Mouse (Mus musculus): ENCODE results near the gene Zscan21.

Zscan21 gene

DNA sequence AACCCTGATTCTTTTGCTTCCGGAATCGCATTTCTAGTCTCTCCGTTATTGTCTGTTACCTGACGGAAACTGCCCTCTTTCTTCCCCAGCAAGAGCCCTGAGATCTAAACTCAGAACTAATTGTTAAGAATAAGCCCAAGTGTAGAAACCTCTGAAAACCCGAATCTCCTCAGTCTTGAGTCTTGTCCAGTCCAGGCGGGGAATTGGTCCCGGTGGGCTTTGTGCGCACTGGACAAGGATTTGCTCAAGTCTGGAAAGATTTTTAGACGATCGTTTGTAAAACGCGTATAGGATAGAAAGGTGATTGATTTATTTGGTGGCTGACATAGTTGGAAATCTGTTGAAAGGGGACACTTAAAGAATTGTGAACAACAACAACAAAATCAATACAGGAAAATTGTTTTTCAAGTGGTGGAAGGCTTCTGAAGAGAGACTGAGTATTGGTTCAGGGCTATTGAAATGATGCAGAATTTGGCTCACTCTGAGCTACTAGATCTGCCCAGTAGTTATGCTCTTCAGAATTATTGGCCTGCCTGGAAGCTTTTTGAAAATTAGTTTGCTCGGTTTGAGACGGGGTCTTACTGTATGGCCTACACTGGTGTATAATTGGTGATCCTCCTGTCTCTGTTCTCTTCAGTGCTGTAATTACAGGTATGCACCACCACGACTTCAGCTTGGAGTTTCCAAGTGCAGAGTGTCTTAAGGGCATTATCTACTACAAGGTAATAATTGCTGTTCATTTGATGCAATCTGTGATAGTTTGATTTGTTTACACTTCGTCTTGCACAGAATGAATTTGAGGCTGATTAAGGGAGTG is 704 bp downstream of the Zscan21 start:
- no peak for DNase-seq (ENCODE audit: low spot score in 2 of 2)

DNA sequence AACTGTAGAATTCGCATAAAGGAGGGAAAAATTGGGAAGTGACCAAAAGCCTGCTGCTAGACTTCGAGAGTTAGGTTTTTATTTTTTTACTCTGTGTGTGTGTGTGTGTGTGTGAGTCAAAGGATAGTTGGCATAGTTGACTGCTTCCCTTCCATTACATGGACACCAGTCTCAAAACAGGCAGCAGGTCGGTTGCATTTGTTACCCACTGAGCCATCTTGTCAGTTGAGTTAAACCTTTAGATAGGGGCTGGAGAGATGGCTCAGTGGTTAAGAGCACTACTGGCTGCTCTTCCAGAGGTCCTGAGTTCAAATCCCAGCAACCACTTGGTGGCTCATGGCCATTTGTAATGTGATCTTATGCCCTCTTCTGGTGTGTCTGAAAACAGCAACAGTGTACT is 1.3 kb downstream of the Zscan21 start:
- no peak for DNase-seq (ENCODE audit: low spot score in 2 of 2)

DNA sequence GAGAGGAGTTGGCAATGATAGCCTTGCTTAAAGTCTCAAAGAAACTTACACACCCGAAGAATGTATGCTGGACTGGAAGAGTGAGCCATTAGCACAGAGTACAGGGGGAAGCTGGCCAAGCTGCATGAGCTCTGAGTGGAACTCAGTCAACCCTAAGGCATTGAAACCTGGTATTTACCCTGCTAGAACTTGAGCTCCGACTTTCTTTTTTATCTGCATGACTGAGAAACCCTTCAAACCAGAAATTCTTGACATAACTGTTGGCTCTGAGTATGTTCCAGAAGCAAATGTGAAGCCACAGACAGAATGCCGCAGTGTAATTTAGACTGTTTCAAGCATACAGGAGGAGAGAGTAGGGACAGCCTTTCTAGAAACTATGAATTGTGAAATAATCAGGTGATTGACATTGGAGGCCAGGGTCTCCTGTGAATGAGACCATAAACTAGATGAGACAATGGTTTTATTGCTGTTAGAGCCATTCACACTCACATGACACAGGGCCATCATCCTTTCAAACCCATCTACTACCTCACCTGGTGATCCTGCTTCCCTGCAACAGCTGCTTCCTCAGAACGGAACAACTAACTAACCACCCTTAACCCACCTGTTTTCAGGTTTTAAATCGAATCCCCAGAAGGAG is 15.8 kb downstream of the Zscan21 start:
- no peak for DNase-seq (ENCODE audit: low spot score in 2 of 2)

DNA sequence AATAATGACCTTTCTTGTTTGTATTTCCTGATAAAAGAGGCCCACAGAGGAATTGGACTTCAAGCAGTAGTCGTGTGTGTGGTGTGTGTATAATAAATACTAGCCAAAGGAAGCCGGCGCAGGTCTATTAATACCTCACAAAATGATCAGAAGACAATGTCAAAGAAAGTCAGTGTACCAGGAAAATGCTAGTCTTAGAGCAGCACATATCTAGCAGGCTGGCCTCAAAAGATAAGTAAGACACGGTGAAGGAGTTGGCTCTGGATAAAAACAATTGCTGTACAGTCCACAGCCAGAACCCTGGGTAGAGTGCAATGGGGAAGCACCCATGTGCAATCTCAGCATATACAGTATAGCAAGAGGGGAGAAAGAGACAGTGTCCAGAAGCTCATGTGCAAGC is 20.6 kb downstream of the Zscan21 start:
- DNase-seq (ENCODE audit: low spot score in 2 of 2): no peak

DNA sequence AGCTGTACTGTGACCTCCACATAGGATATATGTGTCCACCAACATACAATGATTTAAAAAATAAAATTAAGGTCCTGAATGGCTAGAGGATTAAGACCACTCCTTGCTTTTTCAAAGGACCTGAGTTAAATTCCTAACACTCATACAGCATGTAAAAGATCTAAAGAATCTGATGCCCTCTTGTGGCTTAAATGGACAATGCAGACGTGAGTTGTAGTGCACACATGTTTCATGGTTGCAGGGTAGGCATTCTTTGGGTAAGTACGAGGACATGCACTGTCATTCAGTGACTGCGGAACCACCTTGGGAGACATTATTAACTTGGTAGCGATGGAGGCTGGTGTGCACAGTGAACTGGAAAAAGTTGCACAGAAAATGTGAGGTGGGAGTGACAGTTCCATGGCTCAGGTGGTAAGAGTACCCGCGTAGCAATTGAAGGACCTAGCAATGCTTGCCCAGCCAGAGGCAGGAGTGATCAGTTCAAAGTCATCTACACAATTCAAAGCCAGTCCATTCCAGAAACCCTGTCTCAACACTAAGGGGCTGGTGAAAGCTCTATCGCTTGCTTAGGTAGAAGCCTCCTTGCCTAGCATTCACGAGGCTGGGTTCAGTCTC is 21.3 kb downstream of the Zscan21 start:
- no peak for DNase-seq (ENCODE audit: low spot score in 2 of 2)

DNA sequence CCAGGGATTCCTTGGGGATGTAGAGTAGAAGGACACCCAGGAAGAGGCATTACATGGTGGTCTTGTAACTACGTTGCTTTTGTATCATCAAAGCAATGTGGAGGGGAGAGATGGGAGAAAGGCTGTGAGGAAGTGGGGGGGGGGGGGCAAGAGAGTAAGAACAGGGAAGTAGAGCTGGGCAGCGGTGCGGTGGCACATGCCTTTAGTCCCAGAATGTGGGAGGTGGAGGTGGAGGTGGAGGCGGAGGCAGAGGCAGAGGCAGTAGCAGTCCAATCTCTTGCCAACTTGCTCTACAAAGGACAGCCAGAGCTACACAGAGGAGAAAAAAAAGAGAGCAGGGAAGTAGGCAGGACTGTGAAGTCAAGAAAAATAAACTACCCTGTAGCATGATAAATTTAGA is 21.9 kb downstream of the Zscan21 start:
- no peak for DNase-seq (ENCODE audit: low spot score in 2 of 2)

DNA sequence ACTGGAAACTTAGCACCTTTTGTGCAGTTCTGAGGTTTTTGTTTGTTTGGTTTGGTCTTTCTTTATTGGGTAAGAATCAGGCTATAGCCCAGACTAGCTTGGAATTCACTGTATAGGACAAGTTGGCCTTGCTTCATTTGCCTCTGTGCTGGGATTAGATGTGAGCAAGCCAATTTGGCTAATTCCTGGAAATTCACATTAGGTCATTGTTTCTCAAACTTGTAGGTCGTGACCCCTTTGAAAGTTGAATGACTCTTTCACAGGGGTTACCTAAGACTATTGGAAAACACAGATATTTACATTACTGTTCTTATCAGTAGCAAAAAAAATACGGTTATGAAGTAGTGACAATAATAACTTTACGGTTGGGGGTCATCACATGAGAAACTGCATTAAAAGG is 37.7 kb downstream of the Zscan21 start:
- DNase-seq (ENCODE audit: low spot score in 2 of 2): no peak

DNA sequence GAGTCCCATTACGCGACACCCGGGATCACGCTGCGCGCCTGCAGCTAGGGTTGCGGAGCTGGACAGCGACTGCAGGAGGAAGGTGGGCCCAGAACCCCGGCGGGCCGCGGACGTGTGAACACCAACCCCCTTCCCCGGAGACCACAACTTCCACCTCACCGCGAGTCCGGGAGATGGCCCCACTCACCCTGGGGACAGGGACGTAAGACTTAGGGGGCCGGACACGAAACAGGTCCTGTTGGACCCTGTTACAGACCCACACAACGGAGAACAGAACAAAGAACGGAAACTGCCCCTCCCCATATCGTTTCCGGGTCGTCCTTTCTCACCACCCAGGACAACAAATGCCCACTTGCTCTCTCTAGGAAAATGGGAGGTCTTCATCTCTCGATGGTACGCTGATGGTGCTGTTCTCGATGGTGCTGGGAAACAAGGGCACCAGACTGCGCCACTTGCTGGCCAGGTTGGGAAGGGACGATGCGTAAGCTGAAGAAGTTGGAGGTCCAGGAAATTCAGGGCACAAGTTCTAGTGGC is 38.8 kb downstream of the Zscan21 start, which contains the start of gene Zfp113:
TSS of gene Zfp113 (minus strand) at position 302 of the 534 bp plus-strand sequence.
- DNase-seq (ENCODE audit: low spot score in 2 of 2): peak; percentile 56 to 83

DNA sequence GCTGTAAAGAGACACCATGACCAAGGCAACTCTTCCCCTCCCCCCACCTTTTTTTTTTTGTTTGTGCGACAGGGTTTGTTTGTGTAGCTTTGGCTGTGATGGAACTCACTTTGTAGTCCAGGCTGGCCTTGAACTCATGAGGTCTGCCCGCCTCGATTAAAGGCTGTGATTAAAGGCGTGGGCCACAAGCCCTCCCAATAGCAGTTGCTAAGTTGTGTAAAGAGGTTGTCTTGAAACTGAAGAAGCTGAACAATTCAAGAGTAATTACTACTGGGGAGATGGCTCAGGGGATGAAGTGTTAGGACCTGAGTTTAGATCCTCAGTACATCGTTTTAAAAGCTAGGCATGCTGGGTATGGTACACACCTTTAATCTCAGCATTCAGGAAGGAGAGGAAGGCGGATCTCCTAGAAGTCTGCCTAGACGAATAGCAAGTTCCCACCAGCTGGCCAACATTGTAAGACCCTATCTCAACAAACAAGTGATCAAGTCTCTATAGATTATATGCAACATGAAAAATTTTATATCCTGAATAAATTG is 43.6 kb downstream of the Zscan21 start:
- no peak for DNase-seq (ENCODE audit: low spot score in 2 of 2)

DNA sequence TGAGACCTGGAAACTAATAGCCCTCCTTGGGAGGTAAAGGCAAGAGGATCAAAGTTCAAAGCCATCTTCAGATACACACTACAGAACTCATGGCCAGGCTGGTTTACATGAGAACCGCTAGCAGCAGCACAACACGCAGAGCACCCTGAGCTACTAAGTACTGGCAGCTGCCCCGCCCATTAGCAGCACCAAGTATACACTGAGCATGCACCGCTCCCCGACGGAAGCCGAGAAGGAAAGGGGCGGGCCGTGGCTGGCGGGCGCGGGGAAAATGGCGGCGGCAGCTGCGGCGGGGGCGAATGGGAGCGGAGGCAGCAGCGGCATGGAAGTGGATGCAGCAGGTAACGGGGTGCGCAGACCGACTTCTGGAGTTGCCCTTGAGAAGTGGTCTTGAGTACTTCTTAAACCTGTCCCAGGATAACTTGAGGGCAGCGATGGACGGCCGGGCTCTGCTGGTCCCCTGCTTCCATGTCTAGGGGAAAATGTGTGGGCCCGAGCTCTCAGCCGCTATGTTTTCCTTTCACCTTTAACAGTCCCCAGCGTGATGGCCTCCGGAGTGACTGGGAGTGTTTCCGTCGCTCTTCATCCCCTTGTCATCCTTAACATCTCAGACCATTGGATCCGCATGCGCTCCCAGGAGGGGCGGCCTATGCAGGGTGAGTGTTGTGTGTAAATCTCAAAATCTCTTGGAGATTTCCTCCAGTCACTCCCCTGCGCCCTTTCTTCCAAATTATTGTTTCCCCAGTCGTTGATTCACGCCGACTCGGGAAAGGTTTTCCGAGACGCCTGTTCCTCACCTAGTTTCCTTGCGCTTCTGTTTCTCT is 44.4 kb downstream of the Zscan21 start, which contains the start of gene Cops6:
TSS of gene Cops6 (plus strand) at position 230 of the 824 bp plus-strand sequence.
- DNase-seq (ENCODE audit: low spot score in 2 of 2): peak; percentile 88 to 91

DNA sequence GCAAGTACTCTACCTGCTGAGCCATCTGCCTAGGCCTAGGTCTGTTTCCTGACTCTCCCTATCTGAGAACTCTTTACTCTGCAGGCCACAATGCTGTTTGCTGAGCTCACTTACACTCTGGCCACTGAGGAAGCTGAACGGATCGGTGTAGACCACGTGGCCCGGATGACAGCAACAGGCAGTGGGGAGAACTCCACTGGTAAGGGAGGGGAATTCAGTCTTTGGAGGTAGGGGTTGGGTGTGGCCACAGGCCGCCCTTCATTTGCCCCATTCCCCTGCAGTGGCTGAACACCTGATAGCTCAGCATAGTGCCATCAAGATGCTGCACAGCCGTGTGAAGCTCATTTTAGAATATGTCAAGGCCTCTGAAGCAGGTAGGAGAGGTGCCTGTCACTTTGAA is 46.3 kb downstream of the Zscan21 start:
- no peak for DNase-seq (ENCODE audit: low spot score in 2 of 2)

DNA sequence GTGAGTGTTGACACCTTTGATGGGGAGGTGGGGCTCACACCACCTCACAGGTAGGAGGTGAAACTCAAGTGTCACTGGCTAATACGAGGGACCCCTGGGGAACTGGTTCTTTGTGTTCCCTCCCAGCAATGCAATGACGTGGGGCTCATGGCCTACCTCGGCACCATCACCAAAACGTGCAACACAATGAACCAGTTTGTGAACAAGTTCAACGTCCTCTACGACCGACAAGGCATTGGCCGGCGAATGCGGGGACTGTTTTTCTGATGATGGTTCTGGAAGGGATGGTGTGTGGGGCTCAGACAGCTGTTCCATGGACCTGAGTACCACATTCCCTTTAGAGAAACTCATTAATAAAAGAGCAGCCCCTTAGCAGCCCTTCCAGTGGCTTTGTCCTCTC is 46.9 kb downstream of the Zscan21 start:
- no peak for DNase-seq (ENCODE audit: low spot score in 2 of 2)

DNA sequence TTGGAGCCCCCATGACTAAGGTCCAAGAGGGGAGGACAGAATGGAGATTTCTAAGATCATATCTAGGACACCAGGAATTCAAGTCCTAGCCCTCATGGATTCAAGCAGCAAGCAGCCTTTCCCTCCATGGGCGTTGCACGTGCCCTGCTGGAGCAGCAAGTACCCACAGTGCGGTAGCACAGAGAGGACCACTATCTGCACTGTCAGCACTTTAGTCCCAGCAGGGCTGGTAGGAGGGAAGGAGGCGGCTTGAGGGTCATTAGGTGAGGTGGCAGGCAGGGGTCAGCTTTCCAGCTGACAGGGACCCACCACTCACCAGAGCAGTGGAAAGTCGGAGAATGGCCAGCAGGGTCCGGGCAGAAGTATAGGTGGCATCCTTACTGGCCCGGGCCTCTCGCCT is 48.9 kb downstream of the Zscan21 start:
- DNase-seq (ENCODE audit: low spot score in 2 of 2): no peak

DNA sequence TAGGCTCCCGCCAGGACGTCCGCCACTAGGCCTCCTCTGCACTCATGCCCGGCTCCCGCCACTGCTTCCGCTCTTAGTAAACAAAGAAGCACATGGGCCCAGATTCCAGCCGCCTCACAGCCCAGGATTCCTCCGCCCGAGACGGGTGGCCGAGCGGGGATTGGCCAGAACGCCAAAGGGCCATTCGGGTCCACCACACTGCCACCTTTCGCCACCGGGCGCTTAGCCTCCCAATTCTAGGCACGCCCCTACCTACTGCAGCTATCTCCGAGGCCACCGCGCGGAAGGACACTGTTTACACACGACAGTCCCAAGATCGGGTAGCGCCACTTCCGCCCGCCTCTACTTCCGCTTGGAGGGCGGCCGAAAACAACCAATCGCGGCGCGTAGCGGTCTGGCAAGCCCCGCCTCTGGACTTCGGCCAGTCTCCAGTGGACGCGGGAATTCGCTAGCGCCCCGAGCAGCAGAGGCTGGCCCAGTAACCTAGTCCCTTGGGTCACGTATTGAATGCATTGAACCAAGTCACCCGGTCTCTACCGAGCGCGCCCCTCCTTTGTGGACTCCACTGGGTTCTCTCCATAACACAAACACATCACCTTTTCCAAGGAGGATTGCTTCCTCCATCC is 54.3 kb downstream of the Zscan21 start:
- DNase-seq (ENCODE audit: low spot score in 2 of 2): peak; percentile 89 to 91

DNA sequence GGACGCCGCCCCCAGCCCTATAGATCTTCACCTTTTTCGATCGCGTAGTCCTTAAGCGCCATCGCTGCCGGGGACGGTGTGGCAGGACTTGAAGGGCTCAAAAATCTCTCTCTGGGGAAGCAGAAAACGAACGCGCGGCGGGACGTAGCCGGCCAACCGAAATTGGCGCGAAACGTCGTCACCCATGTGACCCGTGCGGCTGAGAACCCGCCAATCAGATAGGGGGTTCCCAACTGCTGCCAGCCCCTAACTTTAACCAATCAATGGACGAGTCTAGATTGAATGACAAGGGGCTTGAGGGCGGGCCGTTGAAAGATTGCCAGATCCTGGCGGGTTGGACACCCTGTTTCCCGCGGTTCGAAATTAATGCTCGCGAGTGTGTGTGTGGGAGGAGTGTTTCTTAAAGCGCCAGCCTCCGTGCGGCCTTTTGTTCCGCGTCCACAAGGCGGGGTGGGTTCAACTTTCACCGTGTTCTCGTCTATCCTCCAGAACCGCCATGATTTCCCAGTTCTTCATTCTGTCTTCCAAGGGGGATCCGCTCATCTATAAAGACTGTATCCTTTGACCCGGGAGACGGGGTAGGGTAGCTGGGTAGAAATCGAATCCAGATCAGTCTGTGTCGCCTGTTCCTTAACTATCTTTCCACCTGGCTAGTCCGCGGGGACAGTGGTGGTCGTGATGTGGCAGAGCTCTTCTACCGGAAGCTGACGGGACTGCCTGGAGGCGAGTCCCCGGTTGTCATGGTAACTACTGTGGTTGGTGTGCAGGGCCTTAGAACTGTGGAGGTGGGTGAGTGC is 55.2 kb downstream of the Zscan21 start, which contains the start of the genes Ap4m1 and Mcm7:
TSS of gene Ap4m1 (plus strand) at position 308 of the 797 bp plus-strand sequence.
TSS of gene Mcm7 (minus strand) at position 728 of the 797 bp plus-strand sequence.
- DNase-seq (ENCODE audit: low spot score in 2 of 2): peak; percentile 94 to 97

DNA sequence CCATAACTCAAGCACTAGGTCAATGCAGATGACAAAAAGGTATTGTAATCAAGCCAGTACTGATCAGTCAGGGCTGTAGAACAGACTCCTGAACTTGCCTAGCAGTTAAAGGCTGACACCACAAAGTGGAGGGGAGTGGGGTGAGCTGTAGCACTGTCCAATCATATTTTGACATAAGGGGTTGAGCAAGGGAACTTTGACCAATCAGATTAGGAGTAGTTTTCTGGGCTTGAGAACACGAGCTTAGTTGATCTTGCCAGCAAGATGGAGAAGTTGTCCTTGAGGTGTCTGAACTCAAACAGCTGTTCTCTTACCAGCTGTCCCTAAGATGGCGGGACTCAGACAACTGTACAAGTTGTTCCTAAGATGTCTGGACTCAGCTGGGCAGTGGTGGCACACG is 56.5 kb downstream of the Zscan21 start:
- no peak for DNase-seq (ENCODE audit: low spot score in 2 of 2)
